Mouse (Mus musculus) CH12F3 (cell line): ENCODE measurements around the gene Slc9a3r2.

Experiments used
- in situ Hi-C: fragments of 300-500 bp; cut with MboI; formaldehyde crosslinking; loops from 2 replicates; pipeline ENCODE4 v1.14.3; 2020; ENCODE audit warnings: low sequenced_read_pairs

Gene Slc9a3r2

GRCm38 (mm10) chr17:24650070-24650616 is at the start of gene Slc9a3r2:
TSS of gene Slc9a3r2 (minus strand) at chr17:24650327.
- in situ Hi-C loops = loop anchor here (10.0 kb wide), 1 partner anchor 115 kb away; the partner anchor contains the start of gene Rab26

GRCm38 (mm10) chr17:24699473-24699872 is 49.3 kb upstream of the Slc9a3r2 start:
- in situ Hi-C loops = no loop called here

GRCm38 (mm10) chr17:24698715-24699114 is 48.6 kb upstream of the Slc9a3r2 start:
- in situ Hi-C loops = no loop called here

GRCm38 (mm10) chr17:24697985-24698384 is 47.9 kb upstream of the Slc9a3r2 start:
- in situ Hi-C loops = no loop called here

- in situ Hi-C loops = no loop called here
These were observed 46.0 kb upstream of the Slc9a3r2 start, which contains the start of the genes Gfer and Noxo1 for GRCm38 (mm10) chr17:24696011-24696697. TSS of gene Gfer (minus strand) at chr17:24696156. TSS of gene Noxo1 (plus strand) at chr17:24696234.

GRCm38 (mm10) chr17:24695326-24696010 is 45.3 kb upstream of the Slc9a3r2 start:
- in situ Hi-C loops = no loop called here

GRCm38 (mm10) chr17:24692385-24692784 is 42.3 kb upstream of the Slc9a3r2 start:
- in situ Hi-C loops = no loop called here

- in situ Hi-C loops = no loop called here
These were observed 39.3 kb upstream of the Slc9a3r2 start, which contains the start of gene Syngr3 for GRCm38 (mm10) chr17:24689251-24690081. TSS of gene Syngr3 (minus strand) at chr17:24689955.

GRCm38 (mm10) chr17:24687599-24687998 is 37.5 kb upstream of the Slc9a3r2 start:
- in situ Hi-C loops = no loop called here

GRCm38 (mm10) chr17:24687146-24687595 is 37.0 kb upstream of the Slc9a3r2 start:
- in situ Hi-C loops = no loop called here

GRCm38 (mm10) chr17:24686514-24686913 is 36.4 kb upstream of the Slc9a3r2 start:
- in situ Hi-C loops = no loop called here

- in situ Hi-C loops = no loop called here
These were observed 27.5 kb upstream of the Slc9a3r2 start for GRCm38 (mm10) chr17:24677500-24678080.

- in situ Hi-C loops = no loop called here
These were observed 26.8 kb upstream of the Slc9a3r2 start for GRCm38 (mm10) chr17:24676877-24677276.

GRCm38 (mm10) chr17:24676187-24676586 is 26.1 kb upstream of the Slc9a3r2 start:
- in situ Hi-C loops = no loop called here

GRCm38 (mm10) chr17:24674277-24674676 is 24.1 kb upstream of the Slc9a3r2 start:
- in situ Hi-C loops = no loop called here

- in situ Hi-C loops = no loop called here
These were observed 22.0 kb upstream of the Slc9a3r2 start for GRCm38 (mm10) chr17:24672141-24672540.

GRCm38 (mm10) chr17:24671346-24671745 is 21.2 kb upstream of the Slc9a3r2 start:
- in situ Hi-C loops = no loop called here

GRCm38 (mm10) chr17:24670246-24670844 is 20.2 kb upstream of the Slc9a3r2 start:
- in situ Hi-C loops = no loop called here

- in situ Hi-C loops = no loop called here
These were observed 19.6 kb upstream of the Slc9a3r2 start, which contains the start of gene Zfp598 for GRCm38 (mm10) chr17:24669545-24670245. TSS of gene Zfp598 (plus strand) at chr17:24669687.
